Mouse (Mus musculus) macrophage (primary cell): ENCODE data around the gene Fth1. TPM values are rescaled to one million over a fixed set of nuclear protein-coding genes. Genes with fewer than 3 reads are reported as not detected.
"Not testable (repeated sequence)": the region's sequence is repeated elsewhere in the genome, so short reads cannot be mapped to it uniquely, and the experiment has no call there.

Source experiments
- H3K27ac ChIP-seq: fragments of 350-480 bp; formaldehyde crosslinking; 2 replicates; pipeline ENCODE4 v1.9.0; 2021
- H3K36me3 ChIP-seq: fragments of 350-480 bp; formaldehyde crosslinking; 2 replicates; pipeline ENCODE4 v1.9.0; 2021; ENCODE audit errors: inconsistent target
- H3K4me3 ChIP-seq: fragments of 350-480 bp; formaldehyde crosslinking; 2 replicates; pipeline ENCODE4 v1.9.0; 2021; ENCODE audit errors: inconsistent target
- H3K79me2 ChIP-seq: fragments of 350-480 bp; formaldehyde crosslinking; 2 replicates; pipeline ENCODE4 v1.9.0; 2021; ENCODE audit errors: inconsistent target
- WGBS: methylation state at CpG from one replicate; pipeline ENCODE4 v1.1.7; 2026; ENCODE audit warnings: inconsistent platforms; ENCODE audit not compliant: missing documents; 5-methylcytosine and 5-hydroxymethylcytosine counted together
- polyA plus RNA-seq: library from polyadenylated mRNA; stranded (reverse); fragments of 250-400 nt; gene quantifications from 3 replicates; pipeline ENCODE4 v1.2.4, GENCODE M21; 2018; ENCODE audit warnings: inconsistent platforms
- total RNA-seq, 78 experiments: library from RNA; depleted of rRNA; stranded (reverse); fragments of 250-400 nt; gene quantifications; 1 replicate in 9 of 78; 2 replicates in 24 of 78; 3 replicates in 43 of 78; 4 replicates in 2 of 78; pipeline ENCODE4 v1.2.4; 2018; ENCODE audit warnings: inconsistent platforms in 56 of 78

Fth1 gene
- 1,000 to 10,000 TPM in 25 of 26 experiments, 100 to 1,000 TPM in 1; 839 to 4,643 (median 2,612) TPM for total RNA-seq (2018; cell fraction: chromatin; rRNA removed)
- total RNA-seq (2018; cell fraction: cytosol; rRNA removed) = over 10,000 TPM; 27,371 to 77,320 (median 43,339) TPM
- total RNA-seq (2018; cell fraction: nucleus; rRNA removed) = over 10,000 TPM in 4 of 26 experiments, 1,000 to 10,000 TPM in 22; 2,155 to 11,196 (median 6,502) TPM
- 25,011 to 42,260 TPM (median 38,400 TPM) in 3 replicates for polyA plus RNA-seq

DNA sequence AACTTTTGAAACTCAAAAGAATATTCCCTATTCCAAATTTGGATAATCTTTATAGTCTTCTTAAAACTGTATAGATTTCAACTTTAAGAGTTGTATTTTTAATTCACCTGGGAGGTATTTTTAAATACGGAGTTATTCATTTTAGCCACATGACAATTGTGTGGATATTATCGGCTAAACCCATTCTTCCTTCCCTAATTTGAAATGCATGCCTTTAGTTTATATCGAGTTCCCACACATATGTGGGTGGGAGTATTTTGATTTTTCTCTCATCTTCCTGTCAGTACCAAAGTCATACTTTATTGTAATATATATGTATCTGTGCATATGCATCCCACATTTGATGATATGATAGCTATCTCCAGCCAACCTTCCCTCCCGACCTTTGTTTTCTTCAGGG, at the start of gene Fth1:
Fth1 (plus strand) TSS at position 341 of the 400 bp plus-strand sequence.
- Histone ChIP-seq H3K4me3 (peak within 1 kb of the TSS; percentile 57; the same call in 1 of the 2 replicates), H3K79me2 (peaks cover 78% of the 10 kb centered on the region), H3K27ac (peak within 1 kb of the TSS; percentile 99), H3K36me3 (0 out of 2 replicates have a peak, but pooled peaks cover 5% of the 10 kb centered on the region)
- WGBS = 33% methylated on average over 4 of the region's 4 CpGs

DNA sequence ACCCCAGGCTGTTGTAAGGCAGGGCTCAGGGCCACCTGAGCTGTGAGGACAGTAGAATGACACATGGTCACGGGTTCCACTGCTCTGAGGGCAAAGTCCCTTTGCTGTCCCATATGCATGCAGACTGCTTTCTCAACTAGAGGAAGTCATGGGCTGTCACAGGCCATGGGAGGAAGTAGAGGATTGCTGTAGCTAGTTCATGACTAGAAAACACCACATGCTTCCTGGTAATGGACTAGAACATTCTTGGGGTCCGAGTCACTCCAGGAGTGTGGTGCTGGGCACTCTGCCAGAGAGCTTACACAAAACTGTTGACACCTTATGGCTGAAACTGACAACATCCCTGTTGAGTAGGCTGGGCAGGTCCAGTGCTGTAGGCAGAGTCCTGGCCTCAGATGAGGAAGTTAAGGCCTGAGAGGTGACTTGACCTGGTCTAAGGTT, 49.2 kb upstream of the Fth1 start:
- H3K4me3 ChIP-seq, H3K36me3 ChIP-seq, H3K79me2 ChIP-seq: not testable (repeated sequence)
- WGBS = 0% methylated on average over 1 of the region's 2 CpGs
- peak overlapping the region; percentile 97 for H3K27ac ChIP-seq

DNA sequence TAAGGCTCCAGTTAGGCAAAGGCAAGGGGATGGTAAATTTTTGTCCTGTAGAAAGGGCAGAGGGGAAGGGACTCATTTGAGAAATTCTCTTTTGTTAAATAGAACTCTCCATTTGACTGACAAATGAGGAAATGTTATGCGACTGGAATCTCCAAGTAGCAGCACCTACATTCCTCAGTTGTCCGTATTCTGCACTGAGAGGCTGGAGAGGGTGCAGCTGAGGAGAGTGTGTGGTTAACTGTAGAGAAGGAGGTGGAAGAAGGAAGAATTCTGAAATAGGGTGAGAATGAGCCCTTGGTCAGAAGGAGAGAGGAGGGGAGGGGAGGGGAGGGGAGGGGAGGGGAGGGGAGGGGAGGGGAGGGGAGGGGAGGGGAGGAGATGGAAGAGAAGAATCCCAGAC, 46.5 kb upstream of the Fth1 start:
- Histone ChIP-seq H3K4me3 (no peak overlapping the region), H3K27ac (peak overlapping the region; percentile 27), H3K79me2 (no peaks in the 10 kb centered on the region; the same call in 1 of the 2 replicates), H3K36me3 (no peaks in the 10 kb centered on the region)
- 86% methylated on average over 2 of the region's 2 CpGs for WGBS

DNA sequence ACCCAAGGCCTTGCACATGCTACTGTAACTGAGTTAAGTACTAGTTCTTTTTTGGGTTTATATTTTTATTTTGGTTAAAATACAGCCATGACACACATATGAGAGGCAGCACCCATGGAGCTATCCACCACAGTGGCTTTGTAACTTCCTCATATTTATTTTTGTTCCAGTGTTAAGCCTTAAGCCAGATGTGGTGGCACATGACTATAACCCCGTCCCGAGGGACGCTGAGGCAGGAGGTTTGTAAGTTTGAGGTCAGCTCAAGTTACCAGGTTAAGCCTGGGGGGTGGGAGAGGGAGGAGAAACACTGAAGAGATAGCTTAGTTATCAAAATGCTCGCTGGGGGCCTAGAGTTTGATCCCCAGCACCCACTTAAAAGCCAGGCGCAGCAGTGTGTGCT, 43.8 kb upstream of the Fth1 start:
- Histone ChIP-seq H3K79me2 (no peaks in the 10 kb centered on the region; the same call in 1 of the 2 replicates), H3K4me3 (no peak overlapping the region), H3K27ac (peak overlapping the region; percentile 97), H3K36me3 (no peaks in the 10 kb centered on the region)
- 28% methylated on average over 5 of the region's 5 CpGs for WGBS

DNA sequence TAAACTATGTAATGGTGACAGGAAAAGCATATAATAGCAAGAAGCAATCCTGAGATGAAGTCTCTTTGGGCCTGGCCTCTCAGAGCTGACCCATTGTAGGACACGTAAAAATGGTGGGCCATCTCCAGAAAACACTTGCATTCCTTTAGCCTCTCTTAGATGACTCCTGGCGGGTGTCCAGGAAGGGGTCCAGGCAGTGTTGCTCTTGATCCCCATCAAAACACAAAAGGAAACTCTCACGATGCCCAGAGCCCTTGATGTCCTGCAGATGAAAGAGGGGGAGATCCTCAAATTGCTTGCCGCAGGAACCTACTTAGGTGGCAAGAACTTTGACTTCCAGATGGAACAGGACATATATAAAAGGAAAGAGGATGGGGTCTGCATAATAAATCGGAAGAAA, 43.0 kb upstream of the Fth1 start:
- 85% methylated on average over 5 of the region's 5 CpGs for WGBS
- H3K27ac ChIP-seq = peak overlapping the region; percentile 97
- no peaks in the 10 kb centered on the region; the same call in 1 of the 2 replicates for H3K79me2 ChIP-seq
- no peaks in the 10 kb centered on the region for H3K36me3 ChIP-seq
- H3K4me3 ChIP-seq = no peak overlapping the region

DNA sequence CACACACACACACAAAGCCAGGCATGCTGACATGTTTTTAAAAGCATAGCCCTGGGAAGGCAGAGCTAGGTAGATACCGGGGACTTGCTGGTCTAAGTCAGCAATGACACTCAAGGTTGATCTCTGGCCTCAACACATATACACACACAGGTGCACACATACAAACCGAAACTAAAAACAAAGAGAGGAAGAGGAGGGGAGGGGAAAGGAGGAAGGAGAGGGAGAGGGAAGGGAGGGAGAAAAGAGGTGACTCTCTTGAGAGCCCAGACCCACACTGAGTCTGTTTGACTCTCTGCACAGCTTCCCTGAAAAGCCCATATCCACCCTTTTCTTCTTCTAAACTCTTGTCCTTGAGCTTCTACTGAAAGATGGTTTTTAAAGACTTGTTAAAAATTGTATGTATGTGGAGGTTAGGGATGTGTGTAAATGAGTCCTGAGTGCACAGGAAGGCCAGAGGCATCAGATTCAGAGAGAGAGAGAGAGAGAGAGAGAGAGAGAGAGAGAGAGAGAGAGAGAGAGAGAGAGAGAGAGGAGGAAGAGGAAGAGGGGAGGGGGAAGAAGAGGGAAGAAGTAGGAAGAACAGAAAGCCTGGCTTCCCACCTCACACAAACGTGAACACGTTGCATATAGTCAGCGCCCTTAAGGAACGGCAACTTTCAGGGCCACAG, 42.1 kb upstream of the Fth1 start:
- H3K79me2 ChIP-seq = no peaks in the 10 kb centered on the region; the same call in 1 of the 2 replicates
- no peaks in the 10 kb centered on the region for H3K36me3 ChIP-seq
- H3K4me3 ChIP-seq = no peak overlapping the region
- H3K27ac ChIP-seq = peak overlapping the region; percentile 97
- WGBS = 8% methylated on average over 6 of the region's 6 CpGs

DNA sequence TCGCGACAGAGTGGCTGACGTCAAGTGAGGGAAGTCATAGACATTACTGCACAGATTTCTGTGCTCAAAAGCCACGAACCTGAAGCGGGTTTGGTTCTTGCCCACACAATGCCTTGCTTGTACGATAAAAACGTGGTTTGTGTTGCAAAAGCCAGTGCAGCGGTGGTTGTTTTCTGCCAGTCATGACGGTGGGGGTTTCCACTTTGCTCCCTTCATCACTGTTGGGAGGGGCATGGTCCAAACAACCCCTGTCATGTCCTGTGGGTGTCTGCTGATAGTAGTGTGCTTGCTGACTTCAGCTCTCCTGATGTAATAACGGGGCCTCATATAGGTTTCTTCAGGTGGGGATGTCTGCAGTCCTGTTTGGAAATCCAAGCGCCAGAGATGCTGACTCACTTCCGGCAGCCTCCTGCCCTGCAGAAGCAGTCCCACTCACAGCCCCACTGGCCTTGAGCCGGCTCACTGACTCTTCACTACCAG, 41.5 kb upstream of the Fth1 start:
- H3K79me2 ChIP-seq = no peaks in the 10 kb centered on the region; the same call in 1 of the 2 replicates
- no peaks in the 10 kb centered on the region for H3K36me3 ChIP-seq
- 0% methylated on average over 13 of the region's 13 CpGs for WGBS
- H3K27ac ChIP-seq = peak overlapping the region; percentile 97
- no peak overlapping the region for H3K4me3 ChIP-seq

DNA sequence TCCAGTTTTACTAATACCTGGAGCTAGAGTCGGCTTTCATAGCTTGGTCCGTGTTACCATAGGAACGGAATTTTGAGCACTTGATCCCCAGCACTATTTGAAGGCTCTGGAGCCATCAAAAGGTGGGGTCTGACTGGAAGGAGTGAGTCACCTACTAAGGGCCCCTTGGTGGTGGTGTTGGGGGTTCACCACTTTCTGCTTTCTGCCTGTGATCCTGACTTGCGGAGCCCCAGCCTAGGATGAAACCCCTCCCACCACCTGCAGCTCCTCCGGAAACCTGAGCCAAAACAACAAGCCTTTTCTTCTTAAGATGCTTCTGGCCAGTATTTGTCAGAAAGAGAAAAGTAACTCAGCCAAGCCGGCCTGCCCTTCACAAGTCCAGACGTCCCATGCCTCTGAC, 40.6 kb upstream of the Fth1 start:
- Histone ChIP-seq H3K4me3 (no peak overlapping the region), H3K27ac (peak overlapping the region; percentile 97), H3K79me2 (no peaks in the 10 kb centered on the region; the same call in 1 of the 2 replicates), H3K36me3 (no peaks in the 10 kb centered on the region)
- 88% methylated on average over 7 of the region's 7 CpGs for WGBS

DNA sequence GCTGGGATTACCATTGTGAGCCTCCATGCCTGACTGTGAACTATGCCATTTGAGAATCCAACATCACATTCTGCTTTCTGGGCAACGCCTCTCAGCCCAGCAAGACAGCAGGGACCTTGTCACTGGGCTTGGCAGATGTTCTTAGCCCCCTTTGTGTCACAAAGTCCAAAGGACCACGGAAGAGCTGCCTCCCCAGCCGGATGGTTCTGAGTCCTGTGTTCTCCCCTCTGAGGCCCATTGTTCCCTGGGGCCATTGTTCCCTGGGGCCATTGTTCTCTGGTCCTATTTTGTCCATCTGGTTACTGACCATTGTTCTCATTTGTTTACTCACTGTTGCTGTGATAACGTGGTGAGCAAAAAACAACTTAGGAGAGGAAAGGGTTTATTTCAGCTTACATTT, 39.5 kb upstream of the Fth1 start:
- Histone ChIP-seq H3K36me3 (no peaks in the 10 kb centered on the region), H3K4me3 (no peak overlapping the region), H3K79me2 (no peaks in the 10 kb centered on the region; the same call in 1 of the 2 replicates), H3K27ac (no peak overlapping the region)
- 92% methylated on average over 4 of the region's 4 CpGs for WGBS

DNA sequence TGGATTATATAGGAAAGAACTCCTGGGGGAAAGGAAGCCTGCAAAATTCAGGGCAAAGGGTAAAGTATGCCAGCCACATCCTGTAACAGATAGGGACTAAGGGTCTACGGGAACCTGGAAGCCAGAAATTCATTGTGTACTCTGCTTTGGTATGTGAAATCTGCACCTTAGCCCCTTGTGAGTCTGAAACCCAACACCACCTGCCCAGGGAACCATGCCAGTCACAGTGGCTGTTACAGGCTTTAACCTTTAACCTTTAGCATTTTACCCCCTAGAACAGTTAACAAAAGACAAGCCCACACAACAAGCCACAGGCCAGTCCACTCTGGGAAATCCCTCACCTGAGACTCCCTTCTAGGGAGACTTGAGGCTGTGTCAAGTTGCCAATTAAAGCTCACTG, 38.6 kb upstream of the Fth1 start:
- Histone ChIP-seq H3K79me2 (no peaks in the 10 kb centered on the region; the same call in 1 of the 2 replicates), H3K36me3 (no peaks in the 10 kb centered on the region), H3K27ac (peak overlapping the region; percentile 91), H3K4me3 (no peak overlapping the region)
- WGBS = 77% methylated on average over 1 of the region's 1 CpGs

DNA sequence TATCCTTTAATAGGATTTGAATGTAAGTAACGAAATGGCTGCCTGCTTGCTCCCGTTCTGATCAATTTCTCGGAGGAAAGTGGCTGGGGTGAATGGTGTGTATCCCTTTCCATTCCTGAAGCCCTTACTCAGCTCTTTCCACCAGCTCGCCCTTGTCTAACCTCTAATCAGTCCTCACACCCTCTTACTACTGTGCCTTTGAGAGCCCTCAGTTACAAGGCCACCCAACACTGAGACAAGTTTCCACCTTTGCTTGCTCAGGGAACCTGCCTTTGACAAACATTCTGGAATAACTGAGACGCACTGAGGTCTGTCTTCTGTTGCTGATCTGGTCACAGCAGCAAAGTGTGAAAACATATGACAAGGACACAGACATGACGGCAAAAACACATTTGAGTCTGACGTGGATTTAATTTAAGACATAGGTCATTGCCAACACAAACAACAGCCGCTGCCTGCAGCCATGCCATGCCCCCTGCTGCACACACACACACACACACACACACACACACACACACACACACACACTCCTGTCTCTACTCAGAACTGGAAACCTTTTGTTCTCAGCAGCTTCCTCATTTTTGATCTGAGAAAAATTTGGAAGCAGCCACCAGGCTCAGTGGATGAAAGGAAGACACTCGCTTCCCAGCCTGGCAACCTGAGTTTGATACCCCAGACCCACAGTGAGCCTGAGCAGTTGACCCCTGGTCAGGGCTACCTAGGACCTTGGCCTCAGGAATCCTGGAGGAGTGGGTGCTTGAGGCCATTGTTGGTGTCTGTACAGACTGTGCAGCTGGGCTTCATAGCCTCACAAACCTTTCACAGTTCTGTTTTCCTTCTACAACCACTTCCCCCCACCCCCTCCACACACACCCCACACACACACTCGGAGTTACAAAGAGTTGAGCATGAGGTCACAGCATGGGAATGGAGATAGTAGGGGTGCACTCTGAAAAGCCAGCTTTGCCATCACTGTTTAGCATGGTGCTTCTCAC, 37.6 kb upstream of the Fth1 start:
- Histone ChIP-seq H3K79me2 (no peaks in the 10 kb centered on the region), H3K27ac (peak overlapping the region; percentile 91), H3K4me3 (no peak overlapping the region), H3K36me3 (no peaks in the 10 kb centered on the region)
- 48% methylated on average over 9 of the region's 10 CpGs for WGBS

DNA sequence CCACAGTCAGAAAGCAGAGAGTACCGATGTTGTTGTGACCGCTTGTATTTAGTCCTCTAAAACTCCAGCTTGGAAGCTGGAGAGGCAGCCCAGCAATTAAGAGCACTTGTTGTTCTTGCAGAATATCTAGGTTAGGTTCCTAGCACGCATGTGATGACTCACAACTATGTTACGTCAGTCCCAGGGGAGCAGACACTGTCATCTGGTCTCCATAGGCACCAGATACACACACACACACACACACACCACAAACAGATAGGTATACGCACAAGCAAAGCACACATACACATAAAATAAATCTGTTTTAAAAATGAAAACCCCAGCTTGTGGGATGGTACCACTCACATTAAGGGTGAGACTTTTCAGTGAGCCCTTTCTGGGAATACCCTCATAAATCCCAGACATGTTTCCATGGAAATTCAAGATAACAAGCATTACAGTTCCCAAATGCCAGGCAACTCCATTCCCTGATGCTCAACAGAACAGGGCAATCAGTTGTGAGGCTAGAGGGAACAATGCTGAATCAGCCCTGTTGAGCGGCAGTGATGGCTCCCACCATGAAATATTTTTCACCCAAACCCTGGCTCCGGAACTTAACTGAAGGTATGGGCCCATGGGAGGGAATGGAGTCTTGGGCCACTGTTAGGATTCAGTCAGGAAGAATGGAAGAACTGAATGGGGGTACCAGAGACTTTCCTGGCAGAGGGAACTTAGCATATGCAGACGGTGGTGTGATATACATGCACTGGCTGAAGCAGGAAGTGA, 34.4 kb upstream of the Fth1 start:
- Histone ChIP-seq H3K36me3 (no peaks in the 10 kb centered on the region), H3K4me3 (no peak overlapping the region), H3K27ac (peak overlapping the region; percentile 17), H3K79me2 (no peaks in the 10 kb centered on the region)
- WGBS = 83% methylated on average over 8 of the region's 8 CpGs

DNA sequence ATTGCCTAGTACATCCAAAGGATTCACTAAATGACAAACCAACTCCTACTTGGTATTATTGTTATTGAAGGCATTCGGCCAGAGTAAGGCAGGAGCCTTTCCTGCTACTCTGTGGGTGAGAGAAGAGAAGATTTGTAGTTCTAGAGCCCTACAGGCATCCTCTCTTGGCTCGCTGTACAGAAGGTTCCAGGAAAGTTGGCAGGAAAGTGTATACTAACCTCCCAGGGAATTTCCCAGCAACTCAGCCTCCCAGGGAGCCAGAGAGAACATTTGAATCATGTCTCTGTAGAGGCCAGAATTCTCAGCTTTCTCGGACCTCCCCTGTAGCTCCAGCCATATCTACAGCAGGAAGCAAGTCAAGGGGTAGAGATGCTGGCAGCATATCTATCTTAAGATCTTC, 33.4 kb upstream of the Fth1 start:
- no peaks in the 10 kb centered on the region for H3K36me3 ChIP-seq
- H3K27ac ChIP-seq = no peak overlapping the region
- H3K79me2 ChIP-seq = no peaks in the 10 kb centered on the region
- WGBS = 92% methylated on average over 3 of the region's 3 CpGs
- no peak overlapping the region for H3K4me3 ChIP-seq

DNA sequence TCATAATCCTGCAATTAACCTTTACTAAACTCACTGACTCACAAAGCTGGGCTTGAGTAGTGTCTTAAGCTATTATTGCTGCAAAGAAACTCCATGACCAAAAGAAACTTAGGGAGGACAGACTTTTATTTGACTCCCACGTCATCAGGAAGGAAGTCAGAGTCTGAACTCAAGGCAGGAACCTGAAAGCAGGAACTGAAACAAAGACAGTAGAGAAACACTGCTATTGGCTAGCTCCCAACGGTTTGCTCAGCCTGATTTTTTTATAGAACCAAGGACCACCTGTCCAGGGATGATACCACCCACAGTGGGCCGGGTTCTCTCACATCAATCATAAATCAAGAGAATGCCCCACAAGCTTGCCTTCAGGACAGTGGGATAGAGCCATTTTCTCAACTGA, 28.0 kb upstream of the Fth1 start:
- peak overlapping the region; percentile 100 for H3K27ac ChIP-seq
- WGBS = 13% methylated on average over 3 of the region's 3 CpGs
- H3K4me3 ChIP-seq = no peak overlapping the region
- no peaks in the 10 kb centered on the region for H3K36me3 ChIP-seq
- H3K79me2 ChIP-seq = peaks cover 23% of the 10 kb centered on the region; the same call in 1 of the 2 replicates
